Mouse (Mus musculus) forebrain, embryonic 14.5 days (tissue): ENCODE data around the gene Tbc1d22a. TPM values are rescaled to one million over a fixed set of nuclear protein-coding genes. Genes with fewer than 3 reads are reported as not detected.

Experiments
- ATAC-seq: fragments of 200-750 bp; cut with Nextera tagmentation; 2 replicates; pipeline ENCODE4 v1.8.0; 2017; ENCODE audit warnings: mild to moderate bottlenecking, moderate library complexity
- DNase-seq: peaks from one replicate; pipeline ENCODE4 v3.0.0-alpha.2; 2015; ENCODE audit warnings: low spot score
- H3K27ac ChIP-seq: fragments of 300-500 bp; sonication (generic); 2 replicates; pipeline ENCODE4 v1.5.1; 2014; ENCODE audit warnings: low read depth, mild to moderate bottlenecking, control low read depth, low read length, moderate library complexity
- H3K27me3 ChIP-seq: fragments of 300-500 bp; sonication (generic); replicated peaks from 2 replicates; pipeline ENCODE4 v1.6.1; 2014; ENCODE audit warnings: low read length, control low read depth, mixed read lengths; ENCODE audit not compliant: control insufficient read depth, insufficient read depth
- H3K36me3 ChIP-seq: fragments of 300-500 bp; sonication (generic); 2 replicates; pipeline ENCODE4 v1.6.1; 2014; ENCODE audit warnings: low read length, control low read depth; ENCODE audit not compliant: control insufficient read depth, insufficient read depth
- H3K4me1 ChIP-seq: fragments of 300-500 bp; sonication (generic); 2 replicates; pipeline ENCODE4 v1.6.1; 2014; ENCODE audit warnings: antibody characterized with exemption, low read length, control low read depth; ENCODE audit not compliant: control insufficient read depth, insufficient read depth
- H3K4me2 ChIP-seq: fragments of 300-500 bp; sonication (generic); 2 replicates; pipeline ENCODE4 v1.6.1; 2014; ENCODE audit warnings: mild to moderate bottlenecking, control low read depth, low read length
- H3K4me3 ChIP-seq: fragments of 300-500 bp; sonication (generic); 2 replicates; pipeline ENCODE4 v1.5.1; 2014; ENCODE audit warnings: low read depth, low read length, control low read depth
- H3K9ac ChIP-seq: fragments of 300-500 bp; sonication (generic); 2 replicates; pipeline ENCODE4 v1.6.1; 2014; ENCODE audit warnings: mild to moderate bottlenecking, low read length, control low read depth, moderate library complexity
- H3K9me3 ChIP-seq: fragments of 300-500 bp; sonication (generic); replicated peaks from 2 replicates; pipeline ENCODE4 v1.6.1; 2016; ENCODE audit warnings: low read length, control low read depth, mixed read lengths; ENCODE audit not compliant: control insufficient read depth
- WGBS: fragments of 180-500 bp; shearing (Covaris S2); extraction: QIAGEN DNeasy Blood & Tissue Kit; methylation state at CpG from one replicate; pipeline ENCODE4 v1.1.7; 2014; 5-methylcytosine and 5-hydroxymethylcytosine counted together
- polyA plus RNA-seq: library from polyadenylated mRNA; unstranded; fragments of >200 nt; fragmentation: Nextera tagmentation; extraction: Ambion mirVana; gene quantifications from 2 replicates; pipeline ENCODE4 v1.2.1, GENCODE M21; 2014

Gene Tbc1d22a
- polyA plus RNA-seq, 1 experiment from 2014 or later: 8.0 TPM

GRCm38 (mm10) chr15:86335781-86336180 is 121.5 kb downstream of the Tbc1d22a start:
- H3K36me3 ChIP-seq: no peaks in the 10 kb centered on the region
- no peak for DNase-seq
- no peaks in the 10 kb centered on the region for H3K9me3 ChIP-seq
- no peak overlapping the region for H3K27ac ChIP-seq
- 93% methylated on average over 1 of the region's 1 CpGs for WGBS
- H3K27me3 ChIP-seq: no peaks in the 10 kb centered on the region
- no peak for ATAC-seq
- peaks cover 13% of the 10 kb centered on the region; the same call in 1 of the 2 replicates for H3K4me1 ChIP-seq
- no peak overlapping the region for H3K4me2 ChIP-seq
- H3K4me3 ChIP-seq: no peak overlapping the region
- H3K9ac ChIP-seq: no peak overlapping the region

DNA sequence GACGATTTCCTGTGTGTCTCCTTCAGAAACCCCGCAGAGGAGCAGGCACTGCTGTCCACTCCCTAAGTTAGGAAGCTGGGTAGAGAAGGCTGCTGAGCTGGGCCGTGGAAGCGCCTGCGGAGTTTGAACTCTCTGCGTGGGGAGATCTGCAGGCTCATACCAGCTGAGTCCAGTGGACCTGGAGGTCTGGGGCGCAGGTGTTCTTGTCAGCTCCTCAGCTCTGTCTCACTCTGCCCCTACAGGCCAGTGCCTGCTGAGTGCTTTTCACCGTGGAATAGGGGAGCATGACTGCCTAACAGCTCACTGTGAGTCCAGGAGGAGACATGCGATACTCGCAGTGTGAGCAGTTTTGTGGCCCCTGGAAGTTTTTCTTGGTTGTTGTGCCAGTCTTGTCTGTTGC is 123.5 kb downstream of the Tbc1d22a start:
- H3K9ac ChIP-seq: no peak overlapping the region
- H3K4me1 ChIP-seq: peaks cover 10% of the 10 kb centered on the region; the same call in 1 of the 2 replicates
- DNase-seq (no peak), ATAC-seq (no peak)
- no peak overlapping the region for H3K4me3 ChIP-seq
- no peaks in the 10 kb centered on the region for H3K27me3 ChIP-seq
- 78% methylated on average over 10 of the region's 10 CpGs for WGBS
- no peak overlapping the region for H3K27ac ChIP-seq
- no peaks in the 10 kb centered on the region for H3K36me3 ChIP-seq
- H3K9me3 ChIP-seq: no peaks in the 10 kb centered on the region
- H3K4me2 ChIP-seq: no peak overlapping the region

DNA sequence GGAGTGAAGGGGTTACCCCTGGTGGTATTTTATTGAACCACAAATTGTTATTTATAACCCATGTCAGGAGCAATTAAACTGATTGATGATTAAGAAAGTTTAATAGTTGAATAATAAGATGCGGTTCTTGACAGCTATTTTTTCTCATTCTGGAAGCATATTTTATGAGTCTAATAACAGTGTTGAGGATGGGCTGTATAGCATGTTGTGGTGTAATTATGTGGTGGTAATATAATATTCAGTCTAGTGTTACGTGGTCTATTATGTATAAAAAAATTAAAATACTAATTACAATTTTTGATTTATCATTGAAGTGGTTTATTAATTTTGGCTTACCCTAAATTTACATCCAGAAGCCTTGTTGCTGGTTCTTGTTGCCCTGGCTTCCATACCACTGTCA is 125.5 kb downstream of the Tbc1d22a start:
- Histone ChIP-seq H3K9ac (no peak overlapping the region), H3K4me3 (no peak overlapping the region), H3K27ac (no peak overlapping the region), H3K4me1 (peaks cover 24% of the 10 kb centered on the region), H3K36me3 (no peaks in the 10 kb centered on the region), H3K27me3 (no peaks in the 10 kb centered on the region), H3K4me2 (no peak overlapping the region), H3K9me3 (no peaks in the 10 kb centered on the region)
- DNase-seq (no peak), ATAC-seq (no peak)
- WGBS: 77% methylated on average over 2 of the region's 2 CpGs

DNA sequence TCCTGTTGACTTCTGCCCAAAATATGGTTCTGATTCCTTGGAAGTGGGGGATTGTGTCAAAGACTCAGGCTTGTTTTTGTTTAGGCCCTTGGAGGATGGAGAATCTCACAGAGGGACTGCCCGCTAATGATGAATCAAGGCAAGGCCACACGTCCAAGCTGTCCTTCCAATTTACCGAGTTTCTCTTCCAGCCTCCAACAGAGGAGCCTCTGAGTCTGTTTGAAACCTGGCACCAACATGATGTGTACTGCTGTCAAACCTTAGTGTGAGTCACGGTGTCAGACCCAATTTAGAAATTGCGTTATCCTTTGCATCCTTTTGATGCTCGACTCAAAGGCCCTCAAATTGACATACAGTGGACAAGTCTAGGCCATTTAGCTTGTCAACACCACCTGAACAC is 126.5 kb downstream of the Tbc1d22a start:
- Histone ChIP-seq H3K36me3 (no peaks in the 10 kb centered on the region), H3K27ac (no peak overlapping the region), H3K27me3 (no peaks in the 10 kb centered on the region), H3K4me2 (no peak overlapping the region), H3K9me3 (no peaks in the 10 kb centered on the region), H3K4me1 (peaks cover 30% of the 10 kb centered on the region), H3K9ac (no peak overlapping the region), H3K4me3 (no peak overlapping the region)
- no peak for DNase-seq
- WGBS: 72% methylated on average over 6 of the region's 6 CpGs
- no peak for ATAC-seq

- peaks cover 45% of the 10 kb centered on the region for H3K4me1 ChIP-seq
Observed at GRCm38 (mm10) chr15:86342637-86343375, 128.5 kb downstream of the Tbc1d22a start.

DNA sequence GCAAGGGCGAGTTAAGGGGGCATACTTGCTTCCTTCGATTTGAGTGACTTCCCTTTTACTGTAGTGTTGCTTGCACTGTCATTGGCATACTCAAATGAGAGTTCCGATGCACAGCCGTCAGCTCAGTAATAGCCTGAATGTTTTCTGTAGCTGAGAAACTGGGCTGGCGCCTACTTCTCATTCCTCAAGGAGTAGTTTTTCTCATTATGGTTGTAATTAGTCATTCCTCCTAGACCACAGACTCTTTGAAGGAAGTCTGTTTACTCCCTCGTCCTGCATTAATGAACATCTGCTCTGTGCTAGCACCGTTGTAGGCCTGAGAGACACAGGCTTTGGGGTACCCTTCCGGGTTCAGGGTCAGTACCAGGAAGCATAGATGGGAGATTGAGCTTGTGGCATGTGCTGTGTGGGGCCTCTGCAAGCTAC is 130.7 kb downstream of the Tbc1d22a start:
- no peak overlapping the region for H3K4me3 ChIP-seq
- H3K9ac ChIP-seq: no peak overlapping the region
- H3K27ac ChIP-seq: peak overlapping the region; percentile 66
- no peaks in the 10 kb centered on the region for H3K36me3 ChIP-seq
- WGBS: 10% methylated on average over 8 of the region's 8 CpGs
- peak; percentile 73 for ATAC-seq
- DNase-seq: peak; percentile 73
- no peaks in the 10 kb centered on the region for H3K9me3 ChIP-seq
- H3K4me2 ChIP-seq: no peak overlapping the region
- peaks cover 41% of the 10 kb centered on the region for H3K4me1 ChIP-seq
- H3K27me3 ChIP-seq: no peaks in the 10 kb centered on the region

More at GRCm38 (mm10) chr15:86342637-86343375, 128.5 kb downstream of the Tbc1d22a start:
- H3K27ac ChIP-seq: no peak overlapping the region
- H3K9me3 ChIP-seq: no peaks in the 10 kb centered on the region
- no peaks in the 10 kb centered on the region for H3K27me3 ChIP-seq
- H3K36me3 ChIP-seq: no peaks in the 10 kb centered on the region
- no peak for DNase-seq
- H3K9ac ChIP-seq: no peak overlapping the region
- WGBS: 93% methylated on average over 8 of the region's 8 CpGs
- H3K4me3 ChIP-seq: no peak overlapping the region
- no peak overlapping the region for H3K4me2 ChIP-seq
- no peak for ATAC-seq

DNA sequence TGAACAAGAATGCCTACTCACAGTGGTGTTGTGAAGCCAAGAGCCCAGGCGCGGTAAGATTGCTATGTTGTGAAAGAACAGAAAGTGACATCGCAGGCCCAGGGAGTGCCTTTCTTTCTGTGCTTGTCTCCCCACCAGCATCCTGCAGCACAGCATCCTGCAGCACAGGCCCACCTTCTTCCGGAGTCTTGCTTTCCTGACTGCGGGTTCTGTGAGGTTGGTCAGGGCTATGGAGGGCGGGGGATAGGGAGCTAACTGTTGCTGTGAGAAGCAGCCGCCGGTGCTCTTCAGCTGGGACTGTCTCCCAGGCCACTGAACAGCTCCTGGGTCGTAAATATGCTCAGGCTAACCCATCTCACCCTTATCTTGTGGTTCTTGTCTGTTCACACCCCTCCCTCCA is 131.6 kb downstream of the Tbc1d22a start:
- DNase-seq: no peak
- Histone ChIP-seq H3K27ac (no peak overlapping the region; the same call in 1 of the 2 replicates), H3K4me1 (peaks cover 38% of the 10 kb centered on the region), H3K36me3 (no peaks in the 10 kb centered on the region), H3K27me3 (no peaks in the 10 kb centered on the region), H3K9ac (no peak overlapping the region), H3K4me3 (no peak overlapping the region), H3K4me2 (0 out of 2 replicates have a peak overlapping the region, but pooled peaks have one; percentile 3), H3K9me3 (no peaks in the 10 kb centered on the region)
- no peak for ATAC-seq
- WGBS: 47% methylated on average over 9 of the region's 9 CpGs

DNA sequence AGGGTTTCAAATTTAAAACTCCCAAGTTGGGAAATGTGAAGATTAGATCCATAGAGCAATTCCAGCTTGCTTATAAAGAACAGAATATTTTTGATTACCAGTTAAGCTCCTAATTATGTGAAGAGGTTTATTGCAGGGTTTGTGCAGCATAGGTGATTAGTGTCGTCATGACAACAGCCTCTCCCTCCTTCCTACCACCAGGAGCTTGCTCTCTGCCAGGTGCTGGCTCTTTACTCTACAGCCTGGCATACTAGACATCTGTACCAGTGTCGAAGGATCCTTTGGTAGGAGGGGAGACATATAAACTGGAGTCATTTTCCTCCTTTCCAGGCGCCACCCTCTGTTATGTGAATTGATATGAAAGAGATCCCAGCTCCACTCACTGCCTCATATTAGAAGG is 132.3 kb downstream of the Tbc1d22a start:
- Histone ChIP-seq H3K9me3 (no peaks in the 10 kb centered on the region), H3K36me3 (no peaks in the 10 kb centered on the region), H3K4me1 (peaks cover 38% of the 10 kb centered on the region), H3K4me2 (no peak overlapping the region), H3K4me3 (no peak overlapping the region), H3K27me3 (no peaks in the 10 kb centered on the region), H3K9ac (no peak overlapping the region), H3K27ac (no peak overlapping the region)
- ATAC-seq (peak; percentile 77), DNase-seq (peak; percentile 75)
- 31% methylated on average over 3 of the region's 3 CpGs for WGBS

- no peak for ATAC-seq
- no peaks in the 10 kb centered on the region for H3K36me3 ChIP-seq
- H3K4me2 ChIP-seq: no peak overlapping the region
- H3K4me3 ChIP-seq: no peak overlapping the region
- H3K27ac ChIP-seq: no peak overlapping the region
- H3K9ac ChIP-seq: no peak overlapping the region
- H3K9me3 ChIP-seq: no peaks in the 10 kb centered on the region
- WGBS: 88% methylated on average over 2 of the region's 2 CpGs
- H3K27me3 ChIP-seq: no peaks in the 10 kb centered on the region
- H3K4me1 ChIP-seq: 0 out of 2 replicates have a peak, but pooled peaks cover 6% of the 10 kb centered on the region
- DNase-seq: no peak
Observed at GRCm38 (mm10) chr15:86354932-86355331, 140.7 kb downstream of the Tbc1d22a start.
